Mouse (Mus musculus): ENCODE measurements at regions not wholly inside any gene's neighbourhood (a gene's known extent, or its start where the extent isn't known, plus 50 kb on each side); places are given as distances from the start of the nearest gene placed in this dataset.

- ATAC-seq (ENCODE audit: low read depth), result peak; percentile 92
- Histone ChIP-seq H3K4me2 (ENCODE audit: low read depth, low read length) (no peak overlapping the region), H3K9me3 (ENCODE audit: control insufficient read depth, low read length) (no peaks in the 10 kb centered on the region), H3K9ac (ENCODE audit: low read length) (no peak overlapping the region), H3K4me1 (replicated peaks; ENCODE audit: control insufficient read depth, insufficient read depth, low read length) (no peaks in the 10 kb centered on the region), H3K4me3 (ENCODE audit: low read length) (no peak overlapping the region), H3K27ac (ENCODE audit: low read length) (no peak overlapping the region), H3K27me3 (ENCODE audit: control insufficient read depth, insufficient read depth, low read depth, low read length) (no peaks in the 10 kb centered on the region), H3K36me3 (ENCODE audit: control insufficient read depth, insufficient read depth, low read length) (no peaks in the 10 kb centered on the region)
- WGBS, result 39% methylated on average over 4 of the region's 4 CpGs
These were observed 430.6 kb downstream of the Dmac1 start for GRCm38 (mm10) chr4:74847332-74848053.

GRCm38 (mm10) chr4:74798173-74798799, 479.8 kb downstream of the Dmac1 start:
- WGBS, result 47% methylated on average over 2 of the region's 2 CpGs

GRCm38 (mm10) chr4:74797456-74797855, 480.6 kb downstream of the Dmac1 start:
- Histone ChIP-seq H3K27ac (ENCODE audit: low read length) (no peak overlapping the region), H3K4me1 (replicated peaks; ENCODE audit: control insufficient read depth, insufficient read depth, low read length) (no peaks in the 10 kb centered on the region), H3K36me3 (ENCODE audit: control insufficient read depth, insufficient read depth, low read length) (no peaks in the 10 kb centered on the region), H3K9ac (ENCODE audit: low read length) (no peak overlapping the region), H3K4me3 (ENCODE audit: low read length) (no peak overlapping the region), H3K9me3 (ENCODE audit: control insufficient read depth, low read length) (no peaks in the 10 kb centered on the region), H3K27me3 (ENCODE audit: control insufficient read depth, insufficient read depth, low read depth, low read length) (no peaks in the 10 kb centered on the region), H3K4me2 (ENCODE audit: low read depth, low read length) (no peak overlapping the region)
- WGBS, result 70% methylated on average over 2 of the region's 2 CpGs
- no peak for ATAC-seq (ENCODE audit: low read depth)

More at GRCm38 (mm10) chr4:74798173-74798799, 479.8 kb downstream of the Dmac1 start:
- no peaks in the 10 kb centered on the region for H3K4me1 ChIP-seq (replicated peaks; ENCODE audit: control insufficient read depth, insufficient read depth, low read length)
- H3K4me3 ChIP-seq (ENCODE audit: low read length), result no peak overlapping the region
- no peaks in the 10 kb centered on the region for H3K27me3 ChIP-seq (ENCODE audit: control insufficient read depth, insufficient read depth, low read depth, low read length)
- no peak overlapping the region for H3K9ac ChIP-seq (ENCODE audit: low read length)
- H3K9me3 ChIP-seq (ENCODE audit: control insufficient read depth, low read length), result no peaks in the 10 kb centered on the region
- no peak overlapping the region for H3K27ac ChIP-seq (ENCODE audit: low read length)
- H3K4me2 ChIP-seq (ENCODE audit: low read depth, low read length), result no peak overlapping the region
- no peak for ATAC-seq (ENCODE audit: low read depth)
- no peaks in the 10 kb centered on the region for H3K36me3 ChIP-seq (ENCODE audit: control insufficient read depth, insufficient read depth, low read length)

GRCm38 (mm10) chr4:74796676-74797075, 481.4 kb downstream of the Dmac1 start:
- Histone ChIP-seq H3K27ac (ENCODE audit: low read length) (no peak overlapping the region), H3K4me2 (ENCODE audit: low read depth, low read length) (no peak overlapping the region), H3K4me1 (replicated peaks; ENCODE audit: control insufficient read depth, insufficient read depth, low read length) (no peaks in the 10 kb centered on the region), H3K36me3 (ENCODE audit: control insufficient read depth, insufficient read depth, low read length) (no peaks in the 10 kb centered on the region), H3K9me3 (ENCODE audit: control insufficient read depth, low read length) (no peaks in the 10 kb centered on the region), H3K4me3 (ENCODE audit: low read length) (no peak overlapping the region), H3K9ac (ENCODE audit: low read length) (no peak overlapping the region), H3K27me3 (ENCODE audit: control insufficient read depth, insufficient read depth, low read depth, low read length) (no peaks in the 10 kb centered on the region)
- no peak for ATAC-seq (ENCODE audit: low read depth)

- H3K4me2 ChIP-seq (ENCODE audit: low read depth, low read length), result no peak overlapping the region
- no peaks in the 10 kb centered on the region for H3K36me3 ChIP-seq (ENCODE audit: control insufficient read depth, insufficient read depth, low read length)
- no peaks in the 10 kb centered on the region for H3K9me3 ChIP-seq (ENCODE audit: control insufficient read depth, low read length)
- no peaks in the 10 kb centered on the region for H3K4me1 ChIP-seq (replicated peaks; ENCODE audit: control insufficient read depth, insufficient read depth, low read length)
- ATAC-seq (ENCODE audit: low read depth), result no peak; the same call in 1 of the 2 replicates
- 34% methylated on average over 2 of the region's 2 CpGs for WGBS
- no peak overlapping the region for H3K4me3 ChIP-seq (ENCODE audit: low read length)
- H3K9ac ChIP-seq (ENCODE audit: low read length), result no peak overlapping the region
- no peaks in the 10 kb centered on the region for H3K27me3 ChIP-seq (ENCODE audit: control insufficient read depth, insufficient read depth, low read depth, low read length)
- no peak overlapping the region for H3K27ac ChIP-seq (ENCODE audit: low read length)
These were observed 505.7 kb downstream of the Kdm4c start for GRCm38 (mm10) chr4:74747985-74748384.

GRCm38 (mm10) chr4:74739642-74740041, 497.3 kb downstream of the Kdm4c start:
- Histone ChIP-seq H3K4me2 (ENCODE audit: low read depth, low read length) (no peak overlapping the region), H3K27me3 (ENCODE audit: control insufficient read depth, insufficient read depth, low read depth, low read length) (no peaks in the 10 kb centered on the region), H3K4me3 (ENCODE audit: low read length) (no peak overlapping the region), H3K36me3 (ENCODE audit: control insufficient read depth, insufficient read depth, low read length) (no peaks in the 10 kb centered on the region), H3K9ac (ENCODE audit: low read length) (no peak overlapping the region), H3K4me1 (replicated peaks; ENCODE audit: control insufficient read depth, insufficient read depth, low read length) (no peaks in the 10 kb centered on the region), H3K9me3 (ENCODE audit: control insufficient read depth, low read length) (no peaks in the 10 kb centered on the region), H3K27ac (ENCODE audit: low read length) (no peak overlapping the region)
- ATAC-seq (ENCODE audit: low read depth), result no peak
- 45% methylated on average over 2 of the region's 2 CpGs for WGBS

Data from lung, embryonic 16.5 days (tissue).